Mouse (Mus musculus) testis, adult 2 months (tissue): ENCODE data around the gene Kcnk16. TPM values are rescaled to one million over a fixed set of nuclear protein-coding genes. Genes with fewer than 3 reads are reported as not detected.

Source experiments
- H3K27ac ChIP-seq: fragments of 200-500 bp; 2 replicates; pipeline ENCODE4 v1.5.1; 2012; ENCODE audit warnings: low read depth, low read length; ENCODE audit not compliant: control insufficient read depth, insufficient read depth
- H3K27me3 ChIP-seq: fragments of 200-500 bp; 2 replicates; pipeline ENCODE4 v1.6.1; 2012; ENCODE audit warnings: mild to moderate bottlenecking, low read length, moderate library complexity; ENCODE audit not compliant: control insufficient read depth, insufficient read depth
- H3K36me3 ChIP-seq: fragments of 200-500 bp; 2 replicates; pipeline ENCODE4 v1.6.1; 2012; ENCODE audit warnings: mild to moderate bottlenecking, low read length; ENCODE audit not compliant: control insufficient read depth, insufficient read depth
- H3K4me1 ChIP-seq: fragments of 200-500 bp; 2 replicates; pipeline ENCODE4 v1.6.1; 2012; ENCODE audit warnings: low read length; ENCODE audit not compliant: control insufficient read depth, insufficient read depth
- H3K4me3 ChIP-seq: fragments of 200-500 bp; 2 replicates; pipeline ENCODE4 v1.5.1; 2012; ENCODE audit warnings: low read depth, mild to moderate bottlenecking, low read length, moderate library complexity, mixed read lengths; ENCODE audit not compliant: control insufficient read depth
- CTCF ChIP-seq: fragments of 200-500 bp; IDR thresholded peaks from 2 replicates; pipeline ENCODE4 v1.5.1; 2012; ENCODE audit warnings: low read depth, mild to moderate bottlenecking, inconsistent platforms, low read length, moderate library complexity; ENCODE audit not compliant: control insufficient read depth, insufficient read depth, insufficient replicate concordance
- POLR2A ChIP-seq: fragments of 200-500 bp; IDR thresholded peaks from 2 replicates; pipeline ENCODE4 v1.6.1; 2012; ENCODE audit warnings: low read depth, mild to moderate bottlenecking, inconsistent platforms, low read length, moderate library complexity; ENCODE audit not compliant: control insufficient read depth
- polyA plus RNA-seq: library from polyadenylated mRNA; depleted of rRNA; stranded (reverse); fragments of >200 nt; gene quantifications from 2 replicates; pipeline ENCODE4 v1.2.3, GENCODE M21; 2012

The Kcnk16 gene
- polyA plus RNA-seq, 1 experiment: not detected

- H3K27ac ChIP-seq: no peak overlapping the region
- no peaks in the 10 kb centered on the region for H3K27me3 ChIP-seq
- TF ChIP-seq POLR2A (no peak), CTCF (no peak)
- no peaks in the 10 kb centered on the region for H3K36me3 ChIP-seq
- H3K4me1 ChIP-seq: no peaks in the 10 kb centered on the region; the same call in 1 of the 2 replicates
- H3K4me3 ChIP-seq: no peak overlapping the region
Measured at GRCm38 (mm10) chr14:20246811-20247266, 22.2 kb downstream of the Kcnk16 start.

DNA sequence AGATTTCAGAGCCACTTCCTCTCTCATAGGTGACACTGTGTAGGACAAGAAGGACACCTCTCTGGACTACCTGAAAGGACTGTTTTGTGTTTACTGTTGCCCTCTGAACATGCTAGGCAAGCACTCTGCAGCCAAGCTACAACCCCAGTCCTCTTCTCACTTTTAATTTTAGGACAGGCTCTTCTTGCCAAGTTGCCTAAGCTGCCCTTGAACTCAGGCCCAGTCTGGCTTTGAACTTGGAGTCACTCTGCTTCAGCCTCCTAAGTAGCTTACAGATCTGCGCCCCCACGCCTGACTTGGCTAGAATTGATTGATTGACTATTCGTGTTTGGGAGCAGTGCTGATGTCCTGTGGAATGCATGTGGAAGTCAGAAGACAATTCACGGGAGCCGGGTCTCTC is 23.1 kb downstream of the Kcnk16 start:
- Histone ChIP-seq H3K4me3 (no peak overlapping the region), H3K4me1 (no peaks in the 10 kb centered on the region; the same call in 1 of the 2 replicates), H3K27ac (no peak overlapping the region), H3K36me3 (no peaks in the 10 kb centered on the region), H3K27me3 (no peaks in the 10 kb centered on the region)
- TF ChIP-seq POLR2A: no peak
- TF ChIP-seq CTCF: no peak

- H3K27ac ChIP-seq: no peak overlapping the region
- TF ChIP-seq POLR2A (no peak), CTCF (no peak)
Measured at GRCm38 (mm10) chr14:20245318-20245717, 23.7 kb downstream of the Kcnk16 start.

GRCm38 (mm10) chr14:20243158-20243557 is 25.8 kb downstream of the Kcnk16 start:
- TF ChIP-seq CTCF (no peak), POLR2A (no peak)
- Histone ChIP-seq H3K36me3 (no peaks in the 10 kb centered on the region), H3K4me1 (no peaks in the 10 kb centered on the region), H3K27me3 (no peaks in the 10 kb centered on the region), H3K27ac (no peak overlapping the region), H3K4me3 (no peak overlapping the region)

More at GRCm38 (mm10) chr14:20245318-20245717, 23.7 kb downstream of the Kcnk16 start:
- no peaks in the 10 kb centered on the region for H3K36me3 ChIP-seq
- H3K4me3 ChIP-seq: no peak overlapping the region
- H3K4me1 ChIP-seq: no peaks in the 10 kb centered on the region
- H3K27me3 ChIP-seq: no peaks in the 10 kb centered on the region

DNA sequence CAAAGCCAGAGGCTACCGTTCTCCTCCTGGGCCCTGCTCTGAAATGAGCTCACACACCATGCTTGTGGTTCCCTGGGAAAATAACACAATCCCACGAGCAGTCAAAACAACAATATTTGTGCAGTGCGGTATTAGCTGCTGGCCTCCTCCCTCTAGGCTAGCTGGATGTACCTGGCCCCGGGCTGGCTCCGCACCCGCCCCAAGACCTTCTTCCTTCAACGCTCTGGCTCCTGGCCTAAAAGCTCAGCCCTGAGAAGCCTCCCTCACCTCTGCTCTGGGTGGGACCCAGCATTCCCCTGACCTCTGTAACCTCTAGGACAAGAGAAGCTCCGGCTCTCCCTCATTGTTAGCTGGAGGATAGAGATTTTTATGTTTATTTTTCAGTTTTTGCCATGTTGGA is 26.5 kb downstream of the Kcnk16 start:
- Histone ChIP-seq H3K27ac (no peak overlapping the region), H3K4me3 (no peak overlapping the region), H3K36me3 (no peaks in the 10 kb centered on the region), H3K27me3 (no peaks in the 10 kb centered on the region), H3K4me1 (no peaks in the 10 kb centered on the region)
- TF ChIP-seq POLR2A: no peak
- TF ChIP-seq CTCF: no peak

- no peak overlapping the region for H3K4me3 ChIP-seq
- no peaks in the 10 kb centered on the region for H3K4me1 ChIP-seq
- no peak overlapping the region for H3K27ac ChIP-seq
- no peaks in the 10 kb centered on the region for H3K36me3 ChIP-seq
- TF ChIP-seq CTCF (no peak), POLR2A (no peak)
- H3K27me3 ChIP-seq: no peaks in the 10 kb centered on the region
Measured at GRCm38 (mm10) chr14:20234403-20234802, 34.6 kb downstream of the Kcnk16 start.

- Histone ChIP-seq H3K4me1 (no peaks in the 10 kb centered on the region; the same call in 1 of the 2 replicates), H3K4me3 (no peak overlapping the region), H3K27ac (no peak overlapping the region), H3K27me3 (no peaks in the 10 kb centered on the region), H3K36me3 (no peaks in the 10 kb centered on the region)
- TF ChIP-seq POLR2A (no peak), CTCF (no peak)
Measured at GRCm38 (mm10) chr14:20233016-20233980, 35.7 kb downstream of the Kcnk16 start.
